Mouse (Mus musculus): ENCODE results near the gene Acot7.

Gene Acot7

GRCm38 (mm10) chr4:152177537-152178343 lies at the start of gene Acot7:
TSS of gene Acot7 (plus strand) at chr4:152178134.
- DNase-seq (ENCODE audit: low spot score): peak; percentile 87

- DNase-seq (ENCODE audit: low spot score): no peak
Measured at GRCm38 (mm10) chr4:152128784-152129183, 49.1 kb upstream of the Acot7 start.

DNA sequence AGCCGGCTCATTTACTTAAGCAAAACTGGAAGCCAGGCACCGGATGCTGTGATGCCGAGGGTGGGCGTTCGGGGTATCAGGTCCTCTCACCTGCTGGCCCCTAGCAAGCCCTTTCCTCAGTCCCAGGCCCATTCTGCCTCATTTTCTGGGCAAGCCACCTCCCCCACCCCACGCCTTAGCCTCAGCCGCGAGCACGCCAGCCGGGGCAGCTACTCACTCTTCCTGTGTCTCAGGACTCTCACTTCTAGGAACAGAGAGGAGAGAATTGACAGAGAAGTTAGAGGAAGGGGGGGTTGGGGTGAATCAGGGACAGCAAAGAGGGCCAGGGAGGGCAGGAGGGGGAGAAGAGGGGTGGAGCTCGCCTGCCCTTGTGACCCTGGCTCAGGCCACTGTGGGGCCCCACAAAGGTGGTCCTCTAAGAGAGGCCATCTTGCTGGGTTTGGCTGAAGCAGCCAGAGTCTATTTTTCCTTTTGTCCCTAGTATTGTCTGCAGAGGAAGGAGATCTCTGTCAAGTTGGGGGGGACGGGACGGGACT lies 48.5 kb upstream of the Acot7 start:
- no peak for DNase-seq (ENCODE audit: low spot score)

- peak; percentile 50 for DNase-seq (ENCODE audit: low spot score)
Measured at GRCm38 (mm10) chr4:152130771-152131653, 46.9 kb upstream of the Acot7 start.

GRCm38 (mm10) chr4:152131809-152132771 lies 45.8 kb upstream of the Acot7 start:
- DNase-seq (ENCODE audit: low spot score): no peak

DNA sequence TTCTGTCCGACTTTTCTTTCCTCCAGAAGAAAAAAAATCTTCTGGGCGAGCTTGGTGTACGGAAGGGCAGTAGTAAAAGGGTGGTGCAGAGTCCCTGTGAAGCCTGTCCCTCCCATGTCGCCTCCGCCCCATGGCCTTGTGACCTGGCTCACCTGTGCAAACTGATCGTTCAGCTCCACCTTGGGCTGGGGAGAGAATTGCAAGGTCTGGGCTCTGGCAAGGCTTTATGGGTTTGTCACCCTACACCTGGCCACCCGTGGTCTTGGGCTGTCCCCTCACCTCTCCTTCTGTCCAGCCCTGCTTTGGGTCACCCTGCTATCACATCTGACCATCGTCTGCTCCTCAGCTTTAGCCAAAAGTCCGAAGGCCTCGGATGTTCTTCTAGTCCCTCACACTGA lies 45.2 kb upstream of the Acot7 start:
- no peak for DNase-seq (ENCODE audit: low spot score)

DNA sequence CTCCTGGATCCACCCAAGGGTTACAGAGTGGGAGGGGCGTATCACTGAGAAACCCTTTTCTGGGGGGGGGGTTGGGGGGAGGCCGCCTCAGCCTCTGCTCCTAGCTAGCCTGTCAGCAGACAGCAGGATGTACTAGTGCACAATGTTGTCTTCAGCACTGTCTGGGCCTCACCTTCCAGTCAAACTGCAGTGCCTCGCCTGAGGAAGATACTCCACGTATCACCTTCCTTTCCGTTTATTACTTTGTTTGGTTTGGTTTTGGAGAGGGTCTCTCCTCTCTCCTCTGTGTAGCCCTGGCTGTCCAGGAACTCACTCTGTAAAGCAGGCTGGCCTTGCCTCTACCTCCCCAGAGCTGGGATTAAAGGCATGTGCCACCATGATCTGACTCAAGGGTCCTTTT lies 44.7 kb upstream of the Acot7 start:
- DNase-seq (ENCODE audit: low spot score): no peak

- peak; percentile 58 for DNase-seq (ENCODE audit: low spot score)
Measured at GRCm38 (mm10) chr4:152134507-152134906, 43.4 kb upstream of the Acot7 start.

DNA sequence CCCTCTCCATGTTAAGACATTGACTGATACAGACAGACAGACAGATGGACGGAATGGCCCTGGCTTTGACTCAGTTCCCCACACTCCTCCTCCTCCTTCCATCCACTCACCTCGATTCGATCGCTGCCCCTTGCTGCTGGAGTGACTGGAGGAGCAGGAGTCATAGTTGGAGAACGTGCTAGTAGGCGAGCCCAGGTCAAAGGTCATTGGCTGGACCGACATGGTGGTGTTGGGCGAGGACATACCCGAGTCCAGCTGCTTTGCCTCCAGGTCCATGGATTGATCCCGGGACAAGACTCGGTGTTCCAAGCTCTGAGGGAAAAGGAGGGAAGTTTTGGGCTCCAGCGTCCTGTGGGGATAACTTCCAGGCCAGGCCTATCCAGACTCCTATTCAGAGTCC lies 42.6 kb upstream of the Acot7 start:
- DNase-seq (ENCODE audit: low spot score): no peak

- peak; percentile 28 for DNase-seq (ENCODE audit: low spot score)
Measured at GRCm38 (mm10) chr4:152136112-152136875, 41.6 kb upstream of the Acot7 start.

DNA sequence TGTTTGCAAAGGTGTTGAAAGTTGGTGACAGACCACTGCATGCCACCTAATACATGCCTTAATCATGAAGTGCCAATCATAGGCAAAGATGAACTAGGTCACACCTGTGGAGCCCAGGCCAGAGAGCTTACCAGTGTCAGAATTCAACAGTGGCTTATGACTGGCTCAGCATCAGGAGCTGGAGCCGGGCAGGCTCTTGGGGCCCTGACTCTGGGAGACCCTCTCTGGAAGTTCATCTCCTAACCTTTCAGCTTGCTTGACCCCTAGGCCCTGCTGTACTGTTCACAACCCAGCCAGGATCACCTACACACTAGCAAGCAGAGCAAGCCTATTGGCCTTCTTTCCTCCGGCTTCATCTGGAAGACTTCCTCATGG lies 41.1 kb upstream of the Acot7 start:
- DNase-seq (ENCODE audit: low spot score): no peak

DNA sequence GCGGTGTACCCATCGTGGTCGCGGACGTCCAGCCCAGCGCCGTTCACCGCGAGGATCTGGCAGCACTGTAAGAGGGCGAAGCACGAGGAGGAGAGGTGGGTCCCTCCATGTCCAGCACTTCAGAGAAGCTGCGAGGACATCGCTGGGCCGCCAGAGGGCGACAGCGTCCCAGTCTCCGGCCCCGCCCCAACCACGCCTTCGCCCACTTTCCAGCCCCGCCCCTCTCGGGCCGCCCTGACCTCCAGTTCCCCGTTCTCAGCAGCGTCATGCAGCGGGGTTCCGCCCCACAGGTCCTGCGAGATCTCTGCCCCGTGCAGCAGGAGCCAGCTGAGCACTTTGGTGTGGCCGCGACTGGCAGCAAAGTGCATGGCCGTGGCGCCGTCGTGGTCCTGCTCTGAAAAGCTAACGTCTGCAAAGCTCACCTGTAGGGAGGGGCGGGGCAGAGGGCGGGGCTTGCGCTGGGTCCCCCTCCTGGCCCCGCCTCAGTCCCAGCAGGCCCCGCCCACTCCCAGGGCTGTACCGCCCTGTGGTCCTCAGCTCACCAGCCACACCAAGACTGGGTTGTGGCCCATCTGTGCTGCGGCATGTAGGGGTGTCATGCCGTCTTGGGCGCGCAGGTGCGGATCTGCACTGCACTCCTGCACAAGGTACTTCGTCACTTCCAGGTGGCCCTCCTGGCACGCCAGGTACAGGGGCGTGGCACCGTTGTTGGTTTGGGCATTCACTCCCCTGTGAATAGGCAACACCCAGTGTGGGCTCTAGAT lies 39.3 kb upstream of the Acot7 start:
- peak; percentile 82 for DNase-seq (ENCODE audit: low spot score)

GRCm38 (mm10) chr4:152140441-152140840 lies 37.5 kb upstream of the Acot7 start:
- DNase-seq (ENCODE audit: low spot score): peak; percentile 44

- no peak for DNase-seq (ENCODE audit: low spot score)
Measured at GRCm38 (mm10) chr4:152141521-152142135, 36.3 kb upstream of the Acot7 start.

DNA sequence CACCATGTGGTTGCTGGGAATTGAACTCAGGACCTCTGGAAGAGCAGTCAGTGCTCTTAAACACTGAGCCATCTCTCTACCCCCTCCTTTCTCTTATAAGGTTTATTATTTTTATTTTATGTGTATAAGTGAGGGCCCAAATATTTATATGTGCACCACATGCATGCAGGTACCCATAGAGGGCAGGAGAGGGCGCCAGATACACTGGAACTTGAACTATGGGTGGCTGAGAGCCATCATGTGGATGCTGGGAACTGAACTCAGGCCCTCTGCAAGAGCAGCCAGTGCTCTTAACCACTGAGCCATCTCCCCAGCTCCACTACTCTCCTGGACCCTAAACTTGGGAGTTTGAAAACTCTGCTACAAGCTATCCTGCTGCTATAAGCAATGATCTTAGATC lies 34.3 kb upstream of the Acot7 start:
- DNase-seq (ENCODE audit: low spot score): no peak

DNA sequence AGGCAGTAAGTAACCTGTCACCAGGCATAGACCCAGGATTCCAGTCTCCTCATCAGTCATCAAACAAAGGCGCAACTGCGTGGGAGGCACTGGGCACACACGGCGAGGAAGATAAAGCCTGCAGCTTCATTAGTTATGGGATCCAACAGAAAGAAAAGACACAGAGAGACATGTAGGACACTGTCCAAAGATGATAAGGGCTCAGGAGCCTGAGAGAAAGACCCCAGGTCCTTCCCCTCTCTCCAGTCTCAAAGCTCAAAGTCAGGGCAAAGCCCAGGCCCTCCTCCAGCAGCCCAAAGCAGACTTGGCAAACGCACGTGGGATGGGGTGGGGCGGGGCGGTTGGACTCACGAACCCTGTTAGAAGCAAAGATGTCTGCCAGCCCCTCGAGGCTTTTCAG lies 32.5 kb upstream of the Acot7 start:
- DNase-seq (ENCODE audit: low spot score): no peak

GRCm38 (mm10) chr4:152146033-152146827 lies 31.7 kb upstream of the Acot7 start:
- DNase-seq (ENCODE audit: low spot score): no peak

DNA sequence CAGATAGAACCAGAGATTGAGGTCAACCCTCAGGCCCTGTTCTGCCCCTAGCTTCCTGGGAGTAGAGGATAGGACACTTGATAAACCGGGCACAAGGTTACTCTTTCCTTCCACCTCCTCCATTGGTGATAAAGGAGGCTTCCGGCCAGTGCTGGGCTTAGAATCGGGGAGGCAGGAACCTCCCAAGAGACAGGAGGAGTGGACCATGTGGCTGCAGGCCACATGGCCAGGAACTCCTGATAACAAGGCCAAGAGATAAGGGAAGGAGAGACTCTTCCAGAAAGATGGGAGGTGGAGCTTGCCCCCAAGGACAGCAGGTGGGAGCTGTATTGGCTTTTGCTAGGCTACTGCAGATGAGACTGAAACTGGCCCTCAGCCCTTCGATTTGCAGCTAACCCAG lies 27.4 kb upstream of the Acot7 start:
- DNase-seq (ENCODE audit: low spot score): no peak

- DNase-seq (ENCODE audit: low spot score): no peak
Measured at GRCm38 (mm10) chr4:152151451-152151965, 26.4 kb upstream of the Acot7 start.

Measured in T-cell, adult 2 months (primary cell).